ENCODE assay signal across 11 mouse cellular contexts in genomic region chr14:62022193-62022592, GRCm38 (mm10).
"Had no signal": no experiment of that assay in that cellular context is flagged by ENCODE, and none has a peak within 500 bp of the region (broad histone marks: within the 10 kb centered on the region; RNA-seq: fewer than 3 reads in every experiment).

No protein-coding gene starts in this region.

- H3K4me1 ChIP-seq: liver, embryonic 13.5 days; neural tube, embryonic 12.5 days had no signal

- H3K27ac ChIP-seq: left cerebral cortex, adult 2 months; limb, embryonic 15.5 days; liver, embryonic 13.5 days; neural tube, embryonic 12.5 days had no signal

- ATAC-seq: intestine, postnatal 0 days had no signal

- H3K27me3 ChIP-seq: kidney, embryonic 15.5 days; limb, embryonic 15.5 days; liver, embryonic 13.5 days; neural tube, embryonic 12.5 days had no signal

- H3K9me3 ChIP-seq: kidney, embryonic 15.5 days; limb, embryonic 15.5 days; liver, embryonic 13.5 days; neural tube, embryonic 12.5 days had no signal

- H3K4me3 ChIP-seq: kidney, embryonic 15.5 days; left cerebral cortex, adult 2 months; limb, embryonic 15.5 days; liver, embryonic 13.5 days; neural tube, embryonic 12.5 days had no signal

- H3K36me3 ChIP-seq: kidney, embryonic 15.5 days; limb, embryonic 15.5 days; liver, embryonic 13.5 days; neural tube, embryonic 12.5 days had no signal

- H3K9ac ChIP-seq: kidney, embryonic 15.5 days; limb, embryonic 15.5 days; liver, embryonic 13.5 days; neural tube, embryonic 12.5 days had no signal

- DNase-seq: kidney, postnatal 14 days; liver, embryonic 13.5 days; midbrain, embryonic 14.5 days; spleen, adult 18-20 months; thymus, adult 18-20 months; thymus, postnatal 14 days had no signal

- H3K4me2 ChIP-seq: kidney, embryonic 15.5 days; limb, embryonic 15.5 days; liver, embryonic 13.5 days; neural tube, embryonic 12.5 days had no signal
